Mouse (Mus musculus): Measurements from ENCODE around the gene Nap1l1.
"Not testable (repeated sequence)": the region's sequence is repeated elsewhere in the genome, so short reads cannot be mapped to it uniquely, and the experiment has no call there.

The Nap1l1 gene

DNA sequence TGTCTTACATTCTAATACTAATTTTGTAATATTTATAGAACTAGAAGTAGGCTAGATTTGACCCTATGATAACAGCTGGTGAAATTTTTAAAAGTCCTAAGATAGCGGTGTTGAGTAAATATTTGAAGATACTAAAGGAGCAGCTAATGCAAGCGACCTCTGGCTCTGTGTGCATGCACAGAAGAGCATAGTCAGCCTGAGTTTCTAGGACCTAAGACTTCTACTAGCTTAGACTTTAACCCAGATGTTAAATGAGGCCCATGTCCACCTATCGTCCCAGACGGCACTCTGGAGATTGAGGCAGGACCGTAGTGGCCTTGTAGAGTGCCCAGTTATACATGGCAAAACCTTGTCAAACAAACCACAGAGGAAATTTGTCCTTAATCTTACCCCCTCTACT, 11.1 kb downstream of the Nap1l1 start:
- DNase-seq = peak; percentile 40

DNA sequence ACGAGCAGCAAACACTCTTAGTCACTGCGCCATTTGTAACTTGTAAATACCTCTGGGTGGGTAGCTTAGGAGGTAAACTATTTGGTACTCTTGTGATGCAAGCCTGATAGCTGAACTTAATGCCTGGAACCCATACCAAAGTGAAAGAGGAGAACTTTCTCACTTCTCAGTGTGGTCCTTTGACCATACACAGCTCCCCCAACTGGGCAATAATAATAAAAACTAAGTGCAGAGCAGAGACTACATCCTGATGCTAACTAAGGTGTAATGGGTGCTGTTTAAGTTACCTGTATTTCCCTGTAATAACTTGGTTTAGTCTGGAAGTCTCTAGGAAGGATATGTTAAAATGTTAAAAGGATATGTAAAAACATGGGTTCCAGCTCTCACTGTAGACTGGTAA, 15.8 kb downstream of the Nap1l1 start:
- DNase-seq = no peak

DNA sequence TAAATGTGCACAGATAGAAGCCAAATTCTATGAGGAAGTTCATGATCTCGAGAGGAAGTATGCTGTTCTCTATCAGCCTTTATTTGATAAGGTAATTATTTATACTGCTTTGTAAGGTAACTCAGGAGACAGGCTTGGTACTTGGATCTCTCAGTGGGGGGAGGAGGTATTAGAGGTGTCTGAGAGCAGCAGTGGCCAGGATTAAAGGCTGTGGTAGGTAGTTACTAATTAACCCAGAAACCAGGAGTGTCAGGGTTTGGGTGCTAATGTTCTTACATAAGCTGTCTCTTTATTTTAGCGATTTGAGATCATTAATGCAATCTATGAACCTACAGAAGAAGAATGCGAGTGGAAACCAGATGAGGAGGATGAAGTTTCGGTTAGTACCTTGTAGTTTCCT, 17.1 kb downstream of the Nap1l1 start:
- not testable (repeated sequence) for DNase-seq

DNA sequence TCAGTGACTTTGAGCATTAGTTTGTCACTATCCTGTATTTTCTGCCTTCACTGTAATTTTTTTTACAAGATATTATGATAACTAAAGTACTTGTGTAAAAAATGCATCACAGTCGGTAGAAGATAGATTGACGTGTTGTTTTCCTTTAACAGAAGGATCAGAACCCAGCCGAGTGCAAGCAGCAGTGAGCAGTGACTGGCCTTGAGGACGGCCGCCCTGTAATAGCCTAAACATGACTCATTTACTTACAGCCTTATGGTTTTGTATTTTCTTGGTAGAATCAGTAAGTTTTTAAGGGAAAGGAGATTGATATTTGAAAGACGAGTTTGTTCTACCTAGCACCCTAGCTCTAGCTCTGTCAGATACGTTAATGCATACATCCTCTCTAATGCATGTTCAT, 22.9 kb downstream of the Nap1l1 start:
- no peak for DNase-seq

DNA sequence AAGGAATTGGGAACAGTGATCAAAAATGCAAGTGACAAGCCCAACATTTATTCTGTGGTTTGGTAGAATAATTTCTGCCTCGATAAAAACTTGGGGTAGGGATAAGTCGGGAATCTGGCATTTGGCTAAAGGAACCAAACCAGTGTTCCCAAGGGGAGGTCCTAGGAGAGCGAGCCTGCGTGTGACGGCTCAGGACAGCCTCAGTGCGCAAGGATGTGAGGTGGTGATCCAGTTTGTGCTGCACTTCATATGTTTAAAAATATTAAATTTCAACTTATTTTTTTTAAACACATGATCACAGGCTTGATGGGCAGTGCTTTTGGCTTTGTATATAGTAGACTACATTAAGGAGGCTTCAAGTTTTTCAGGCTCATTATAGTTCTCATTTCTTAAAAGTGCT, 26.9 kb downstream of the Nap1l1 start:
- no peak for DNase-seq

DNA sequence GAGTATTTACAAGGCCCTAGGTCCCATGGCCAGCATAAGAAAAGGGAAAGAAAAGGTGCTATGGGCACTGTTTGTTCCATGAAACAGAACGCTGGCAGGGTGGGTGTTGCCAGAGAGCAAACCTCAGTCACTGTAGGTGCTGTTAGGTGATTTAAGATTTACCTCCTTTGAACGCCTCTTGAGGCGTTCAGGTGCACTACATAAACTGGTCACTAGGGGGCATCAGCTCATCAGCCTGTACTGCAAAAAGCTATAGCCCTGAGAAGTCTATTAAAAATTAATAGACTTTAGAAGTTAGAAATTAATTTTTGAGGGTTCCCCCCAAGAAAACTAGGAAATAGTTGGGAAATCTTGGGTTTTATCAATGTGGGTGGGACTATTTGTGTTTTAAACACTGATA, 30.0 kb downstream of the Nap1l1 start:
- DNase-seq = peak; percentile 86

DNA sequence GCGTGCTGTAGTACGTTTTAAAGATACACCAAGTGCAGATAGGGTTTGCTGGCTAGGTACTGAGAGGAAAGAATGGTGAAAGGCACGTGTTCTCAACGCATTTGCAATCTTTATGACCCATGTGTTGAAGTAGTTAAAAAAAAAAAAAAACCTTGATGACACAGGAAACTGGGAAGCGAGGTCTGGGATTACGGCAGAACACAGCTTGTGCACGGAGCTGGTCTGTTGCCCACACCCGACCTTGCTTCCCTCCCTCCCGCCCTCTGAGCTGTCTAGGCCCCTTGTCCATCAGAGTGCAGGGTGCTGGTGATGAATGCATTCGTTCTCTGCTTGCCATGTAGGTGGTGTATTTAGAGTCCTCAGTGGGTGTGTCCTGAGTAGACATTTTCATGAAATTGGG, 30.7 kb downstream of the Nap1l1 start:
- DNase-seq = no peak

DNA sequence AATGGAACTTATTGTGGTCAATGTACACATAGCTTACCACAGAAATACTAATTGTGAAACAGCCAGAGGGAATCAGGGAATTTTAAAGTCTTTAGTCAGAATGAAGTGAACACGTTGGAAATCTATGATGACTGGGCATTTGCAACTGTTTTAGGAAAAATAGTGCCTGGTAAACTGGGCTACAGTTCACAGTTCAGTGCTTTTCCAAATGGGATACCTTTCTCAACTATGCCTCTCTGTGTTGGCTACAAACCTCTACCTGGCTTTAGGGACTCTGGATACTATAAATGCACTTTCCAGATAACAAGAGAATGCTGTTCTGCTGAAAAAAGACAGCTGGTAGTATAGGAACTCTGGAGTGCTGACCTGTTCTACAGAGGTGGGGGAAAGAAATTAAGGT, 31.6 kb downstream of the Nap1l1 start:
- DNase-seq = no peak

DNA sequence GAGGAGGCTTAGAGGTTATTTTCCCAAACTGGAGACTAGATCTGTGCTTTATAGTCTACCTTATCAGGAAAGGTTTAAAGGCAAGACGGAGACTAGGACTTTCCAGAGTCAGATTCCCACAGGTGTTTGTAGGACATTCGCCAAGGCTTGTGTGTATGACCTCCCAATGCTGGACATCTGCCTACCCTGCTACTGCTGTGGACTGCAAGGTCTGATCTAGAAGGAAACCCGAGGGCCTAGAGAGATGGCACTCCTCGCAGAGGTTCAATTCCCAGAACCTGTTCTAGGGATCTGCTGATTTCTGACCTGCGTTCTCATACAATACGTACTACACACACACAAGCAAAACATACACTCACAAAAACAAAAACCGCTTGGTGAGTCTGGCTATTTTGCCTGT, 32.4 kb downstream of the Nap1l1 start:
- no peak for DNase-seq

DNA sequence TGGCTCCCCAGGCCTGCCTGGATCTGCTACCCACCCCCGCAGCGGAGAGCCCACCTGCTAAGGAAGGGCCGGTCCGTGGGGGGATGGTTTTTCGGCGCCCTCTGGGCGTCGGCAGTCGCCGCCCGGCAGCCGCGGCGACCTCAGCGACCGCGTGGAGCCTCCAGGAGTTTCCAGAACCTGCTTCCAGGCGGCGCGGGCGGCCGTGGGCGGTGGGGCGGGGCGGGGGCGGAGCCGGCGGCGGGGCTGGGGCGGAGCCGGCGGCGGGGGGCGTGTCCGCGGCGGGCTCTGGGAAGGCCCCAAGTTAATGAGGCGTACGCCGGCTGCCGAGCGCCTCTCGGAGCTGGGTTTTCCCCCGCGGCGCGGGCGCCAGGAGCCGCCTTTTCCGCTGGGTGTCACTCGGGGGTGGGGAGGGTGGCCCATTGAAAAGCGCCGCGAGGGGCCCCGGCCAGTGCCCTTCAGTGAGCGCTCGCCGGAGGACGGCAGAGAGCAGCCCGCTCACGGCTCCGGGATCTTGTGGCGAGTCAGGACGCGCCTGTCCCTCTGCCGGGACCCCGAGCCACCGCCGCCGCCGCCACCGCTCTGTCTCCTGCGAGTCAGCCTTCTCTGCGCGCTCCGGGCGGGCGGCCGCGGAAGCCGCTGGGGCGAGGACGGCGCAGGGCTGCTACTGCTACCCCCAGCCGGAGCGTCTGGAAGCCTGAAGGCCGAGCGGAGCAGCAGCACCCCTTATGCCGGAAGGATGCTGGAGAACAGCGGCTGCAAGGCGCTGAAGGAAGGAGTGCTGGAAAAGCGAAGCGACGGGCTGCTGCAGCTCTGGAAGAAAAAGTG, 33.3 kb downstream of the Nap1l1 start, which contains the start of gene Phlda1:
Gene Phlda1 (plus strand): TSS at position 186 of the 825 bp plus-strand sequence.
- DNase-seq = peak; percentile 94

DNA sequence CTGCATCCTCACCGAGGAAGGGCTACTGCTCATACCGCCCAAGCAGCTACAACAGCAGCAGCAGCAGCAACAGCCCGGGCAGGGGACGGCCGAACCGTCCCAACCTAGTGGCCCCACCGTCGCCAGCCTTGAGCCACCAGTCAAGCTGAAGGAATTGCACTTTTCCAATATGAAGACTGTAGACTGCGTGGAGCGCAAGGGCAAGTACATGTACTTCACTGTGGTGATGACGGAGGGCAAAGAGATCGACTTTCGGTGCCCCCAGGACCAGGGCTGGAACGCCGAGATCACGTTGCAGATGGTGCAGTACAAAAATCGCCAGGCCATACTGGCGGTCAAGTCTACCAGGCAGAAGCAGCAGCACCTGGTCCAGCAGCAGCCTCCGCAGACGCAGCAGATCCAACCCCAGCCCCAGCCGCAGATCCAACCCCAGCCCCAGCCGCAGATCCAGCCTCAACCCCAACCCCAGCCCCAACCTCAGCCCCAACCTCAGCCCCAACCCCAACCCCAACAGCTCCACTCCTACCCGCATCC, 34.0 kb downstream of the Nap1l1 start:
- no peak for DNase-seq

DNA sequence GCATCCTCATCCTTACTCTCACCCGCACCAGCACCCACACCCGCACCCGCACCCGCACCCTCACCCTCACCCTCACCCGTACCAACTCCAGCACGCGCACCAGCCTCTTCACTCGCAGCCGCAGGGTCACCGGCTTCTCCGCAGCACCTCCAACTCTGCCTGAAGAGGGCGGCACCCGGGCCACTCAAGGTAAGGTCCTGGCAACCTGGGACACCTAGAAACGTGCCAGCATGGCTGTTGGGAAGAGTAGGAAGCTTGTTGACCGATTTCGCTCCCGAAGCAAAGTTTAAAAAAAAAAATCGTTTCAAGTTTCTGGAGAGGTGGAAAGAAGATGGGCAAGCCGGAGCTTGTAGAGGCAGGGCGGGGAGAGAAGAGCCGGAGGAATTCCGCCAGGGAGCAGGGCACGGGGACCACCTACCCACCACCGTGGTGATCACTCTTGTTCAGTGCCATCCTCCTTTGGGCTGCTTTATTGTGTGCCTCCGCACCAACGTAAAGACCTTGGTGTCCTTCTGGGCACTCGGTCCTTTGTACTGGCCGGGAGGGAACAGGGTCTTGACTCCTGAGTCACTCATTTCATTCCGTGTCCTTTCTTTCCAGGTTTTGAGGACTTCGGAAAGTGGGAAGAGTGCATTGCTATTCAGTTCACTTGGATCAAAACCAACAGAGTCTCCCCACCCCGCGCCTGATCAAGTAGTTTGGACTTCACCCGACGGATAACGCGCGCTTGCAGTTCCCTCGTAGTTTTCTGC, 34.6 kb downstream of the Nap1l1 start:
- DNase-seq = peak; percentile 73

DNA sequence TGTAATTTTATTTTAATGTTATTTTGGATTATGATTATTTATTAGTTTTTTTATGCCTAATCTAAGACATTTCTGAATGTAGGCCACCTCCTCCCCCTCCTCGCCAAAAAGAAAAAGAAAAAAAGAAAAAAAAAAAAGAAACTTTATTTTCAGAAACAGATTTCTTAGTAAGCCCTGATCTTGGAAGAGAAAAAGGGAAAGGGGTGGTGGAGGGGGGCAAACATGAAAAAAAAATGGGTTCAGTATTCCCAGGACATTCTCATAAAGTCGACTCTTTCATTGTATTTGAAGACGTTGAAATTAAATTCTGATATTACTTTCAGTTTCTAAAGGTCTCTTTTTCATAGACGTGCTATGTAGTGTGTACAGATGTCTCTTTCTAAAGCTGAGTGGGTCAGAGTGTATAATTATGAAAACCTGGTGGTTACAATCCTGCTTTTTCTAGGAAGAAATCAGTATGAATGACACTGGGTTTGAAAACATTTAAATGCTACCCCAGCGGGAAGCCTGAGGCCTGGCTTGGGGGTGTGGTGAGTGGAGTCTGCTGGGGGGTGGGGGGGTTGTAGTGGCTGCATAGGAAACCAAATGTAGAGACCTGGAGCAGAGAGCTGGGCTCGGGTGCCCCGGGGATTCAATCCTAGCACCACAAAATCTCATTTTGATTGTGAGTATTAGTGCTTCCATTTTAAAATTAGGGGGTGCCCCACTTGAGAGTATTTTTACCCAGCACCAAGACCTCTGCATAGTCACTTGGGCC, 35.5 kb downstream of the Nap1l1 start:
- DNase-seq = no peak

DNA sequence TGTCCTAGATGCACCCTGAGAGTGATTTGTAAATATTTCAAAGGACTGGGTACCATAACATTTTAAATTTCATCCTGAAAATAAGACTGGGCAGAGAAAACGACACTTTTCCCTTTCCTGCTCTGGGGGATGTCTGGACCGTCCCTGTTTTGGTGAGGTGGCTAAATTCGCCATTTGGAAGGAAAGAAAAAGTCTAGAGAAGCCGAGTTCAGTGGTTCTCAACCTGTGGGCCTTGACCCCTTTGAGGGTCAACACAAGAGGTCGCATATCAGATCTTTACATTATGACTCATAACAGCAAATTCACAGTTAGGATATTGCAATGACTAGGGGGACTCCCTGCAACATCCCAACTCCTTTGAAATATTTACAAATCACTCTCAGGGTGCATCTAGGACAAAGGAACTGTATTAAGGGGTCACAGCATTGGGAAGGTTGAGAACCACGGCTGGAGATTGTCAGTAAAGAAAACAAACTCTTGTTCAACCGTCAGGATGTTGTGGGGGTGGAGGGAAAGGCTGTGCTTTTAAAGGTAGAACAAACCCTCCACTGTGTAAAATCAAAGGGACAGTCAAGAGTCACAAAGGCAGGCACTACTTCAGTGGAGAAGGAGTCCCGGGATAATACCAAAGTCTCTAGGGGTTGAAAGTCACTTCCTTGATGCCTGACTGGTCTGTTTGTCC, 36.2 kb downstream of the Nap1l1 start:
- DNase-seq = no peak

DNA sequence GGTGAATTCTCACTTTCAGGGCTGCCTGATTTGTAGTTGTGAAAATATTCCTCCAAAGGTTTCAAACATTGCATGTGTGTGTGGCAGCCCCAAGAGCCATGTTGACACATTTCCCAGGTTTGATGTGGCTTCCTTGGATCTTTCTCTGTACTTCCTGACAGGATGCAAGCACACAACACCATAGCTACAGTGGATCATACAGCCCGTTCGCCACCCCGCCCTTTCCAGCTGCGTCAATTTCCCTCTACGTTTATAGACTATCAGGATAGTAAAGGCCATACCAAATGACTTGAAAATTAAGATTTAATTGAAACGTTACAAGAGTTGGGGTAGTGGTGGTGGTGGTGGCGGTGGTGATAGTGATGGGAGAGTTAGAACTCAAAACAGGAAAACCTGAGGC, 37.0 kb downstream of the Nap1l1 start:
- DNase-seq = no peak

DNA sequence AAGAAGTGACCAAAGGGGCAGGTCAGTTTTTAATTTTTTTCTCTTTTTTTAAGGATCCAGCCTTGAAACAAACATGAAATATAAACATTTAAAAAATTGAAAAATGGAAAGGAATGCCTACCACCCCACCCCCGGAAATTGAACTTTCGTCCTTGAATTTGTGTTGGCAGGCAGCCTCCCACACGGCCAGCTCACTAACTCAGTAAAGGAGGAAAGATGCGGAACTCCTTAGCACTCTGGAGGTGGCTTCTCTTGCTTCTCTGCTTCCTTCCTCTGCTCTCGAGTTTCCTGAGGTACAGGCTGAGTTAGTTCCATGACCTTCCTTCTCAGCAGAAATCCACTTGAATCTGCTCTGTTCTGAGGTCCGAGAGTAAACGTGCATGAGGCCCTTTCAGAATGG, 37.8 kb downstream of the Nap1l1 start:
- DNase-seq = no peak

DNA sequence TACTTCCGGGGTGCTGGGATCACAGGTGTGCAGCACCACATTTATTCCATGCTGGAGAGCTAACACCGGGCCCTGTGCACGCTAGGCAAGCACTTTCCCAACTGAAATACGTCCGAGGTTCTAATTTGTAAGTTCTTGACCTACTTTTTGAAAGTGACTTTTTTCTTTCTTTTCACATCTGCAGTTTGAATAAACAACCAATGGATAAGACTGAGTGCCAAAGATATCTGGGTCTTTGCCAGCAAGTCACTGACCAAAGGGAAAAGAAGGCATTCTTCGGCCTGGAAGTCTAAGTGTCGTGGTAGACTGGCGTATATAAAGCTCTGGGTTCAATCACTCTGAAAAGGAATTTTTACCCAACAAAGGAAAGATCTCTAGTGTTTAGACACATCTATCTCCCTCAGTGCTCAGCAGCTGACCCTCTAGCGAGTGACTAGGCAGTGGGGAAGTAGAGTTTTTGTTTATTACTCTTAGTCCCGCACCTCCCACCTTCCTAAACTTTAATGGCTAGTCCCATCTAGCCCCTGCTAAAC, 39.1 kb downstream of the Nap1l1 start:
- peak; percentile 26 for DNase-seq

DNA sequence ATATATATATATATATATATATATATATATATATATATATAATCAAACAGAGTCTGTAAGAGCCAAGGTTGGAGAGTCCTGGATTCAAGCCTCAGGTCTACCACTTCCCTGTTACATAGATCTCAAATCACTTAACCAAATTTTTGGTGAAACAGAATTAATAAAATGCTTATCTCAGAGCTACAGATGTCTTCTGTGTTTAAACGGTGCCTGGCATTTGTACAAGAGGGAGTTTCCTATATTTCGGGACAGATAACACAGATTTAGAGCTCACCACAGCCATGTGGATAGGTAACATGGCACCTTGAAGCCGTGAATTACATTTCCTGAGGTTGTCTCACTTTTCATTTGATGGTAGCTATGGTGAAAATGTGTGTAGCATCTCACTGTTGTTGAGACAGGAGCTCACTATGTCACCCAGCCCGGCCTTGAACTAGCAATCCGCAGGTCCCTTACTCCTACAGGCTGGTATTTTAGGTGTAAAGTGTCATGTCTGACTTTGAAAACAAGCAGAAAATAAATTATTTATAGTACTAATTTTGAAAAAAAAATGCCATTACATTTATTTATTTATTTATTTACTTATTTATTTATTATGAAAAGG, 41.4 kb downstream of the Nap1l1 start:
- no peak for DNase-seq

DNA sequence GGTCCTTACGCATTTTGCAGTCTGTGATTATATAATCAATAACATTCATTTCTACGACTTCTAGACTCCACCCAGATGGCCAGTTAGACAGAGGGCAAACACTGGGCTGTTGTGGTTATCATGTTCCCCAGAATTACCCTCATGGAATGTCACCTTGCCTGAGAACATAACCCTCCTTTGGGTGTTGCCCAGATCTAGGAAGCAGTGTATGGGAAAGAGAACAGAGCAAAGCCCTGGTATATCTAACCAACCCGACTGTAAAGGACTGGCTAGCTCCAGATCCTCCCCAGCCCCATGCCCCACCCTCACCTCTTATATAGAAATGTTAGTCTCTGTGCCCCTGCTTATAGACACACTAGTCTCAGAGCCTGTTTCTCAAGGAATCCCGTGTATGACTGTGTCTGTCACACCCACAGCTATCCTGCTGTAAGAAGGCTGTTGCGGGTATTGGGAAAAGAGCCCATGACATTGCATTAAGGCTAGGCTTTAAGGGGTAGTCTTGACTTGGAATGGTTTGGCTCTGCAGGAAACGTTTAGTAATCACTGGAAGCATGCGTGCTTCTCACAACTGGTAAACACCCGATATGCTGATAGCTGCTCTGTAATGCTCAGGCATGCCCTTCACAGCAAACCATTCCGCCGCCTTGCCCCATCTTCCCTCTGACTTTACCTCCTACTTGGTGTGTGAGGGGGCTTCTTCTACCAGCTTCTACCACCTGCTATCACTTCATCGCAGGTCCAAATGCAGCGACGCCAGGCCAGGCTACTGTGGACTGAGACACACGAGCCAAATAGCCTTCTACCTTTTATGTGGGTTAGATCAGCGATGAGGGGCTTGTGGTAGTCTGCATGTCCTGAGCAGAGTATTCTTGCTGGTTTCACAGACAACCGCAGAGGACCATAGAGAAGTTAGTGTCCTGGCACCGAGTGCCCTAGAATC, 42.3 kb downstream of the Nap1l1 start:
- DNase-seq = no peak

DNA sequence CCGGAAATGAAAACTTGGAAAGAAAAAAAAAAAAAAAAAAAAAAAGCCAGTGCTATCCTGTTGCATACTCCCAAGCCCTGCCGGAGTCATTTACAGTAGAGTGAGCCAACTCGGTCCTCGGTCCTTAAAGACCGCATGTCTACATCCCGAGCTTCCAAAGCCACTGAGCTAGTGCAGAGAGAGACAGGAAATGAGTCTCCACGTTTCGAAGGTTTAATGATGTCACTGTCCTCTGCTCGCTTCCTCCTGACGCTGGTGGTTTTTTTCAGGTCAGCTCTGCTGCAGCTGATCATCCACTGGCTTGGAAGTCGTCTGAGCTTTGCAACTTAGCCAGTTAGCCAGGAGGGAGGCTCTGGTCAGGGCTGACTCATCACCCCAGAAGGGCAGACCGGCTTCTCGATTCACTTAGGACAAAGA, 43.2 kb downstream of the Nap1l1 start:
- no peak for DNase-seq
